ENCODE assay signal across 7 mouse cellular contexts in the genomic region with DNA sequence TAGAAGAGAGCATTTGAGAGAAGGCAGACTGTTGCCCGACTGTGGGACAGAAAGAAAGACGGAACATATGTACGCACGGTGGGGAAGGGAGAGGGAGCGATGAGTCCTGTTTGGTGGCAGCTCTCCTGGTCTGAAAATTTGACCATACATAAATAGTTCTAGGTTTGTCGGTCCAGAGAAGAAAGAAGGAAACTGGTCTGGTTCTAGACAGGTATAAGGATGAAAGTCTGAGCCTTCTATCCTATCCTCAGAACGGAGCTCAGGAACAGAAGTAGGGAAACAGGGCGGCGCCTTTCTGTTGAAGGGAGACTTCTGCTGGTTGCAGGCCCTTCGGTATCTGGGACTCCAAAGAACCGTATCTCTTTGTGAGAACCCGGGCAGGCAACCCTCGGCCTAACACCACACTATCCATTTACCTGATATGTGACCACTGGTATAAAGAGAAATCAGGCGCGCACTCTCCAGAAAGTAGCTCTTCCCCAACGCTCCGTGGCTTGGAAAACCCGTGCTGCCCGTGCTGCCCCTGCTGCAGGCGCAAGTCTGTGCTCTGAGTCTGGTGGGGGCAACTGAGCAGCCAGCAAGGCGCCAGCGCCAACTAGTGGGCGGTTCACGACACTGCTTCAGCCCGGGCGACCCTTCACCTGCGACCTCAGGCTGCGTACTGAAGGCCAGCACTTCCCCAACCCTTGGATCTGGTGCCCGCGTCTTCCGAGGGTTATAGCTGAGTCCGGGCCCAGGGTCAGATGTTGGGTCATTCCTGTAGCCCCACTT. TPM values are rescaled to one million over a fixed set of nuclear protein-coding genes. Genes with fewer than 3 reads are reported as not detected.
DNase-seq lines count a peak whose midpoint lies in the region; ATAC-seq and TF ChIP-seq lines count a peak whose summit lies in the region.

No protein-coding gene starts in this region.

- TF ChIP-seq CTCF in spleen, adult 2 months (IDR thresholded peaks at IDR 0.05; ENCODE audit: extremely low read depth, insufficient read depth, insufficient read length, insufficient replicate concordance) = peak; percentile 96

- H3K4me1 ChIP-seq in ES-E14 (ENCODE audit: control insufficient read depth in 2 of 2, insufficient read depth in 2 of 2, low read length in 2 of 2, poor library complexity in 1 of 2) = peaks cover 0 to 2% of the 10 kb centered on the region in 2 experiments; a peak in 1 of 4 replicates
- peaks cover 12% of the 10 kb centered on the region for H3K4me1 ChIP-seq in forebrain, embryonic 12.5 days
- H3K4me1 ChIP-seq in spleen, adult 2 months (ENCODE audit: control insufficient read depth, insufficient read depth, insufficient read length) = peaks cover 13% of the 10 kb centered on the region; the same call in 1 of the 2 replicates

- H3K4me2 ChIP-seq in forebrain, embryonic 12.5 days = no peak overlapping the region

- peak overlapping the region in 1 of 2 experiments; percentile 40; a peak in 1 of 4 replicates for H3K4me3 ChIP-seq in ES-E14 (ENCODE audit: insufficient read depth in 1 of 2, low read depth in 1 of 2, low read length in 2 of 2, poor library complexity in 1 of 2, severe bottlenecking in 1 of 2)
- H3K4me3 ChIP-seq in forebrain, embryonic 12.5 days (replicated peaks) = no peak overlapping the region
- no peak overlapping the region for H3K4me3 ChIP-seq in spleen, adult 2 months (ENCODE audit: extremely low read depth, insufficient read depth, insufficient read length)

- no peaks in the 10 kb centered on the region for H3K9me3 ChIP-seq in ES-E14 (ENCODE audit: control insufficient read depth, insufficient read depth, low read depth, low read length)
- H3K9me3 ChIP-seq in forebrain, embryonic 12.5 days = no peaks in the 10 kb centered on the region

- in situ Hi-C loops in ES-E14 (cut with MboI; ENCODE audit: low sequenced_read_pairs in 2 of 2, unreplicated experiment in 2 of 2) = no loop called here

- under 1% methylated on average over 32 of the region's 32 CpGs for WGBS in forebrain, embryonic 12.5 days
- 24% methylated on average over 32 of the region's 32 CpGs for WGBS in spleen, adult 2 months

- no peak overlapping the region for H3K9ac ChIP-seq in ES-E14 (ENCODE audit: insufficient read depth, low read depth, low read length, poor library complexity, severe bottlenecking)
- no peak overlapping the region for H3K9ac ChIP-seq in forebrain, embryonic 12.5 days

- H3K36me3 ChIP-seq in ES-E14 (ENCODE audit: control insufficient read depth, insufficient read depth, low read length, poor library complexity, severe bottlenecking) = no peaks in the 10 kb centered on the region
- no peaks in the 10 kb centered on the region for H3K36me3 ChIP-seq in forebrain, embryonic 12.5 days (replicated peaks)
- H3K36me3 ChIP-seq in spleen, adult 2 months (ENCODE audit: control insufficient read depth, insufficient read depth, low read length) = peaks cover 1% of the 10 kb centered on the region; the same call in 1 of the 2 replicates

- H3K27me3 ChIP-seq in forebrain, embryonic 12.5 days = peaks cover 100% of the 10 kb centered on the region
- H3K27me3 ChIP-seq in spleen, adult 2 months (ENCODE audit: control insufficient read depth, insufficient read depth, low read length) = peaks cover 2% of the 10 kb centered on the region; the same call in 1 of the 2 replicates

- no peak overlapping the region for H3K27ac ChIP-seq in ES-E14 (ENCODE audit: insufficient read depth, low read depth, low read length, poor library complexity, severe bottlenecking)
- H3K27ac ChIP-seq in forebrain, embryonic 12.5 days = no peak overlapping the region
- no peak overlapping the region for H3K27ac ChIP-seq in spleen, adult 2 months (ENCODE audit: insufficient read depth, low read length)

- no peak for TF ChIP-seq POLR2A in spleen, adult 2 months (IDR thresholded peaks at IDR 0.05; ENCODE audit: low read depth, low read length)

- no peak for DNase-seq in ES-E14 (ENCODE audit: low read depth, low spot score)
- DNase-seq in brain, adult 2 months (ENCODE audit: low read depth, low spot score) = peak; percentile 33
- peak; percentile 84 for DNase-seq in heart, postnatal 4 days
- peak; percentile 33 to 45 for DNase-seq in layer of hippocampus, postnatal 36 days
- DNase-seq in lung, postnatal 4 days = peak; percentile 78 to 83
- DNase-seq in spleen, adult 2 months (ENCODE audit: low read depth in 1 of 2, low spot score in 2 of 2) = peak in 1 of 2 experiments; percentile 87

- ATAC-seq in forebrain, embryonic 12.5 days (ENCODE audit: low FRiP score) = 0 out of 2 replicates have a peak, but pooled peaks have one; percentile 27

TF ChIP-seq in ES-E14, 5 proteins besides CTCF, POLR2A, EP300 and RAD21:
- no peak for TF ChIP-seq HCFC1 (IDR thresholded peaks at IDR 0.05; ENCODE audit: borderline replicate concordance, insufficient read depth, low read length)
- TF ChIP-seq ZC3H11A (IDR thresholded peaks at IDR 0.05; ENCODE audit: borderline replicate concordance, low read depth, low read length) = peak; percentile 67; the same call in 1 of the 2 replicates
- TF ChIP-seq ZNF384 (IDR thresholded peaks at IDR 0.05; ENCODE audit: low read depth, low read length) = no peak

RNA-seq across cellular contexts. Expression of a gene that starts 29.8 kb away (rescaled TPM):
- 0.49 and 0.63 TPM in 2 replicates for total RNA-seq in ES-E14 (2012; rRNA removed)
- polyA plus RNA-seq in forebrain, embryonic 12.5 days (2016; fragmentation: Nextera tagmentation; extraction: Ambion mirVana) = 0.05 and 0.09 TPM in 2 replicates
- under 1 TPM; 0.25 to 0.45 TPM for total RNA-seq in heart, postnatal 4 days (2021)
- total RNA-seq in layer of hippocampus, postnatal 36 days (2021) = not detected
- 33.7 and 38.5 TPM in 2 replicates for polyA plus RNA-seq in spleen, adult 2 months (2012; rRNA removed)
